Mouse (Mus musculus) C2C12 (cell line): Measurements from ENCODE around the gene Fcho2.

Experiments
- CEBPB ChIP-seq: IDR thresholded peaks from one replicate; pipeline ENCODE4 v1.6.1; 2011; ENCODE audit warnings: low read depth, mild to moderate bottlenecking, control low read depth, moderate library complexity
- CTCF ChIP-seq: IDR thresholded peaks from one replicate; pipeline ENCODE4 v1.5.1; 2011; ENCODE audit not compliant: control insufficient read depth, insufficient read depth, insufficient read length
- FOSL1 ChIP-seq: IDR thresholded peaks from one replicate; pipeline ENCODE4 v1.8.0; 2011; ENCODE audit warnings: mild to moderate bottlenecking, low read length; ENCODE audit not compliant: poor library complexity, insufficient read depth, severe bottlenecking
- MAX ChIP-seq: IDR thresholded peaks from one replicate; pipeline ENCODE4 v1.6.1; 2011; ENCODE audit warnings: mild to moderate bottlenecking, control low read depth
- USF1 ChIP-seq: IDR thresholded peaks from one replicate; pipeline ENCODE4 v1.6.1; 2011; ENCODE audit warnings: low read depth, mild to moderate bottlenecking, control low read depth, moderate library complexity

DNA sequence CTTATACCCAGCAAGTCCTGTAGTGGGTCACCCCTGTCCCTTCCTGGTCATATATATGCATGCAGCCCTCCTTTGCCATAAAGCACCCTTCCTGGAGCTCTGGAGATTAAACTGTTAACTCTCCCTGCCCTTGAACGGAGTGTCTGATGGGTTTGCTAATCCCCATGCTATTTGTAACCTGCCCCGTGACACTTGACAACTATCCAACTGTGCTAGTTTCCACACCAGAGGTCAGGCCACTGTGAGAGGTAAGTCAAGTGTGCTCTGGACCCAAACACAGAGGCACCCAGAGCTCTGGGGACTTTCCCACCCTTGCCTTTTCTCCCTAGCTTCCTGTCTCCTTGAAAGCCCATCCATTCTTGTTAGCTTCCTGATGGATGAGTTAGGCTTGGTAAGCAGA lies 119.7 kb downstream of the Fcho2 start:
- no peak for TF ChIP-seq MAX
- no peak for TF ChIP-seq FOSL1
- TF ChIP-seq CEBPB = no peak
- TF ChIP-seq CTCF = no peak
- TF ChIP-seq USF1 = no peak
